Comparison of ENCODE assay signal across 12 mouse cellular contexts in the genomic region with DNA sequence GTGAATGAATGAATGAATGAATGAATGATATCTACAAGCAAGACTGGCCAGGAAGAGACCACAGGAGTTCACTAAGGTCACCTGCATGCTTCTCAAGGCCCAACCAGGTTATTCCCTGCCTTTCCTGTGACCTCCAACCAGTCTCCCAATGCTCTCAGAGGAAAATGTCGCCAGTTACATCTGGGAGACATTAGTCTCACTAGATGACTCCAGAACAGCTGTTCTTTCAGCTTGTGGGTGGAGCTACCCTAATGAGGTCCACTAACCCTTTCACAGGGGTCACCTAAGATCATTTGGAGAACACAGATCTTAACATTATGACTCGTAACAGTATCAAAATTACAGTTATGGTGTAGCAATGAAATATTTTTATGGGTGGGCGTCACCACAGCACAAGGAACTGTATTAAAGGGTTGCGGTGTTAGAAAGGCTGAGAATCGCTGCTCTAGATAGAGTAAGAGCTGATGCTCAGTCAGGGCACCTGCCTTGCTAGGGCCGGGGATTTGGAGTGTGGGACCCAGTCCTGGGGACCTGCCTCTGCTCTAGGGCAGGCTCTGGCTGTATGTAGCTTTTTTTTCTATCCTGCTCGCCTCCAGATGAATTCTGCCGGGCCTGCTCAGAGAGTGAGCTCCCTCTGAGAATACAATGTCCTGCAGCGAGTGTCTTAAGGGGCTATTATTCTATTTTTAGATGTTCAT.
"Had no signal": no experiment of that assay in that cellular context is flagged by ENCODE, and none has a peak within 500 bp of the region (broad histone marks: within the 10 kb centered on the region; RNA-seq: fewer than 3 reads in every experiment).

No protein-coding gene starts in this region.

- H3K9ac ChIP-seq: kidney, embryonic 15.5 days; liver, embryonic 15.5 days; midbrain, embryonic 13.5 days had no signal

- H3K36me3 ChIP-seq: kidney, embryonic 15.5 days; liver, embryonic 15.5 days; midbrain, embryonic 13.5 days had no signal

- H3K9me3 ChIP-seq: kidney, embryonic 15.5 days; liver, embryonic 15.5 days had no signal

- DNase-seq: kidney, adult 2 months; kidney, postnatal 14 days; left cerebral cortex, postnatal 4 days; lung, adult 2 months; right cerebral cortex, postnatal 25 days; thymus, postnatal 36 days had no signal

- H3K27ac ChIP-seq: kidney, embryonic 15.5 days; liver, embryonic 15.5 days; macrophage; midbrain, embryonic 13.5 days had no signal

- H3K4me2 ChIP-seq: kidney, embryonic 15.5 days; liver, embryonic 11.5 days; liver, embryonic 15.5 days; midbrain, embryonic 13.5 days had no signal

- H3K4me1 ChIP-seq: kidney, embryonic 15.5 days; liver, embryonic 15.5 days had no signal

- ATAC-seq: lung, postnatal 0 days; midbrain, embryonic 13.5 days had no signal

- H3K4me3 ChIP-seq: kidney, embryonic 15.5 days; liver, embryonic 15.5 days; midbrain, embryonic 13.5 days had no signal

- H3K27me3 ChIP-seq: kidney, embryonic 15.5 days; liver, embryonic 15.5 days; midbrain, embryonic 13.5 days had no signal
